Comparison of ENCODE assay signal across 10 mouse cellular contexts in the genomic region with DNA sequence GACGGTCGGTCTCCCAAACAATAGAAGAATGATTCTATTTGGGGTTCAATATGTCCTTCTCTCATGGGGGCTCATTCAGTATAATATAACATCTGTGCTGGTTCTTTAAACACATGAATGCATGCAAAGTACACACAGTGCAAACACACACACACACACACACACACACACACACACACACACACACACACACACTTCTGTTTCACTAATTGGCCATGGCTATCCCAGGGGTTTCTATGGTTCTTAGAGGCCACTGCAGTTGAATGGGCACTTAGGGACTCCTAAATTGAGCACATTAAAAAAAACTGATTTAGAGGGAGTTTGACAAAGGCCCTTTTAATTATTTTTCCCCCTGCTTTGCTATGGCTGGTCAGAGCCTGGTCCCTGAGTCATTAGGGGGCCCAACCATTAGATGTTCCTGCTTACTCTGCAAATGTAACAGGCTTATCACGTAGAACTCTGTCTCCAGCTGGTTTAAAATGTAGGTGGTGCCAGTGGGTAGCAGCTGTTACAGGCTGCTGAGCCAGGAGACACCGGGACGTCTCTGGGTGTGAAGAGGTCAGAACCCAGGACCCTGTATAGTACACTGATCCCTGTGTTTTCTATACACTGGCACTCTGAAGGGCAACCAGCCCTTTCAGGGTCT.
DNase-seq lines count a peak whose midpoint lies in the region; ATAC-seq and TF ChIP-seq lines count a peak whose summit lies in the region.
"Had no signal": no experiment of that assay in that cellular context is flagged by ENCODE, and none has a peak within 500 bp of the region (broad histone marks: within the 10 kb centered on the region; RNA-seq: fewer than 3 reads in every experiment).

No protein-coding gene starts in this region.

- peaks cover 9% of the 10 kb centered on the region; the same call in 1 of the 2 replicates for H3K4me1 ChIP-seq in heart, postnatal 0 days (ENCODE audit: control insufficient read depth, insufficient read depth)
- H3K4me1 ChIP-seq in embryonic facial prominence, embryonic 10.5 days: peaks cover 28% of the 10 kb centered on the region
- peaks cover 24% of the 10 kb centered on the region for H3K4me1 ChIP-seq in hindbrain, embryonic 15.5 days (replicated peaks)
- peaks cover 32% of the 10 kb centered on the region for H3K4me1 ChIP-seq in midbrain, embryonic 13.5 days (replicated peaks)

- peak overlapping the region; percentile 53 for H3K4me2 ChIP-seq in heart, postnatal 0 days (ENCODE audit: low read depth, low read length)
- no peak overlapping the region for H3K4me2 ChIP-seq in hindbrain, embryonic 15.5 days
- peak overlapping the region; percentile 20 for H3K4me2 ChIP-seq in midbrain, embryonic 13.5 days (replicated peaks)

- H3K27me3 ChIP-seq in heart, postnatal 0 days (ENCODE audit: control insufficient read depth, insufficient read depth, low read length): no peaks in the 10 kb centered on the region
- no peaks in the 10 kb centered on the region for H3K27me3 ChIP-seq in embryonic facial prominence, embryonic 10.5 days (replicated peaks; ENCODE audit: low read depth, poor library complexity, severe bottlenecking)
- H3K27me3 ChIP-seq in hindbrain, embryonic 15.5 days: no peaks in the 10 kb centered on the region
- H3K27me3 ChIP-seq in midbrain, embryonic 13.5 days: no peaks in the 10 kb centered on the region

- no peak overlapping the region for H3K9ac ChIP-seq in heart, postnatal 0 days (replicated peaks; ENCODE audit: low read depth, low read length)
- no peak overlapping the region for H3K9ac ChIP-seq in hindbrain, embryonic 15.5 days
- H3K9ac ChIP-seq in midbrain, embryonic 13.5 days (replicated peaks): 0 out of 2 replicates have a peak overlapping the region, but pooled peaks have one; percentile 8

- peak overlapping the region; percentile 28 for H3K4me3 ChIP-seq in heart, postnatal 0 days (ENCODE audit: low read depth, low read length)
- H3K4me3 ChIP-seq in embryonic facial prominence, embryonic 10.5 days: no peak overlapping the region
- no peak overlapping the region for H3K4me3 ChIP-seq in hindbrain, embryonic 15.5 days
- H3K4me3 ChIP-seq in midbrain, embryonic 13.5 days (replicated peaks): no peak overlapping the region

- intact Hi-C loops in heart, postnatal 14 days (cut with DNase I): no loop called here

- no peak for DNase-seq in heart, postnatal 0 days (ENCODE audit: low spot score)
- no peak for DNase-seq in heart, postnatal 14 days
- DNase-seq in embryonic facial prominence, embryonic 10.5 days (ENCODE audit: low spot score): no peak
- no peak for DNase-seq in thymus, postnatal 25 days
- DNase-seq: lung, postnatal 4 days; spleen, adult 18-20 months had no signal

- H3K9me3 ChIP-seq in heart, postnatal 0 days (replicated peaks; ENCODE audit: control insufficient read depth, low read length): no peaks in the 10 kb centered on the region
- no peaks in the 10 kb centered on the region for H3K9me3 ChIP-seq in embryonic facial prominence, embryonic 10.5 days
- no peaks in the 10 kb centered on the region for H3K9me3 ChIP-seq in hindbrain, embryonic 15.5 days
- no peaks in the 10 kb centered on the region for H3K9me3 ChIP-seq in midbrain, embryonic 13.5 days

- H3K36me3 ChIP-seq in heart, postnatal 0 days (replicated peaks; ENCODE audit: control insufficient read depth, insufficient read depth, low read length): no peaks in the 10 kb centered on the region
- H3K36me3 ChIP-seq in embryonic facial prominence, embryonic 10.5 days (replicated peaks): no peaks in the 10 kb centered on the region
- H3K36me3 ChIP-seq in hindbrain, embryonic 15.5 days: no peaks in the 10 kb centered on the region
- H3K36me3 ChIP-seq in midbrain, embryonic 13.5 days: no peaks in the 10 kb centered on the region

- TF ChIP-seq CTCF in heart, postnatal 0 days (IDR thresholded peaks at IDR 0.05; ENCODE audit: low read depth): no peak

- H3K27ac ChIP-seq in heart, postnatal 0 days (ENCODE audit: low read depth): no peak overlapping the region
- H3K27ac ChIP-seq in embryonic facial prominence, embryonic 10.5 days (replicated peaks): 0 out of 2 replicates have a peak overlapping the region, but pooled peaks have one; percentile 57
- H3K27ac ChIP-seq in hindbrain, embryonic 15.5 days (replicated peaks): peak overlapping the region; percentile 14; the same call in 1 of the 2 replicates
- H3K27ac ChIP-seq in midbrain, embryonic 13.5 days: peak overlapping the region; percentile 81

- no peak for ATAC-seq in heart, postnatal 0 days (ENCODE audit: insufficient read depth, low read depth)
- peak; percentile 65 for ATAC-seq in hindbrain, embryonic 15.5 days (ENCODE audit: low FRiP score, low read depth)
- peak; percentile 93 for ATAC-seq in midbrain, embryonic 13.5 days
- no peak for ATAC-seq in CD4-positive, CD25-positive, alpha-beta regulatory T cell, adult 4 months
- ATAC-seq in erythroid progenitor cell, adult 5-6 weeks (replicated peaks; ENCODE audit: low FRiP score, poor library complexity, severe bottlenecking): no peak

- WGBS in heart, postnatal 0 days: 23% methylated on average over 5 of the region's 5 CpGs
- WGBS in embryonic facial prominence, embryonic 10.5 days: 41% methylated on average over 5 of the region's 5 CpGs
- 6% methylated on average over 5 of the region's 5 CpGs for WGBS in hindbrain, embryonic 15.5 days
- whole genome bisulfite sequencing in midbrain, embryonic 13.5 days: 4% methylated on average over 5 of the region's 5 CpGs

- no peak for TF ChIP-seq EP300 in heart, postnatal 0 days (IDR thresholded peaks at IDR 0.05; ENCODE audit: low read depth)

Comparison
In these comparisons a context has a peak if more than half of its experiments do, and no peak if none do; other contexts are left out.
1. ATAC-seq: peak in hindbrain, embryonic 15.5 days (single experiment) and midbrain, embryonic 13.5 days (single experiment); none in heart, postnatal 0 days (single experiment), CD4-positive, CD25-positive, alpha-beta regulatory T cell, adult 4 months (single experiment) and erythroid progenitor cell, adult 5-6 weeks (single experiment).